Mouse (Mus musculus): ENCODE measurements at regions not wholly inside any gene's neighbourhood (a gene's known extent, or its start where the extent isn't known, plus 50 kb on each side); places are given as distances from the start of the nearest gene placed in this dataset.
A peak's percentile ranks its signal among the peaks of the same experiment; 100 is the strongest.

DNA sequence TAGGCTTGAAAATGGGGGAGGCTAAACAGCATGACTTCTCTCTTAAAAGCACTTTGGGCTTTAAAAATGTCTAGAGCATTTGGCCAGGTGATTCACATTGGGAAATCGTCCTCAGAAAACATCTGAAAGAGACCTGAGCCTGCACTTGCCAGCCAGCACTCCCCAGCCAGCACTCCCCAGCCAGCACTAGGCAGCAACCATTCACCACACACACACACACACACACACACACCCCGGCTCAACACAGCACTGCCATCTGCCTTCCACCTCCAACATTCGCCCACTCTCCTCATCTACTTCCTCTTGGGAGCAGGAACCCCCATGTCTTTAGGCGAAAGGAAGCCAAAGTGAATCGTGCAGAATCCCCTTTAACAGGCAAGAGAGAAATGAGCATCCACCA lies 85.4 kb downstream of the Atp23 start:
- DNase-seq (ENCODE audit: low spot score in 2 of 2) = peak; percentile 41 to 86
- intact Hi-C loops (cut with DNase I) = loop anchor here (1.0 kb wide), 1 partner anchor 30 kb away; no protein-coding TSS in a partner anchor

DNA sequence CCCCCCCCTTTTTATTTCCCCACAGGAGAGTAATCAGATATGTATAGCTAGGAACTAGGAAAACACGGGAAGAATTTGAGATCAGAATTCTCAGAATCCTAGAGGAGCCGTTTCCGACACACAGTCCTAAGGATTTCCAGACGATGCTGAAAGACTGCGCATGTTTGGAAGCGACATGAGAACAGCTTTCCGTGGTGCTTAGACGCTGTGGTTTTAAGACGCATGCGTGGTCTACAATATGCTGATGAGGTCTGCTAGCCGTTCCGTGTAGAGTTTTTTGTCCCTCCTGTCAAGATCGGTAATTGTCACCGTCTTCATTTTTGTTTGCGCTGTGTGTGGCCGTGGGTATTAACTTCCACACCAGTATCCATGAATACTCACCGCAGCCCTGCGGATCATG lies 86.2 kb downstream of the Atp23 start:
- intact Hi-C loops (cut with DNase I) = loop anchor here (1.0 kb wide), 1 partner anchor 30 kb away; no protein-coding TSS in a partner anchor
- DNase-seq (ENCODE audit: low spot score in 2 of 2) = peak in 1 of 2 experiments; percentile 45

DNA sequence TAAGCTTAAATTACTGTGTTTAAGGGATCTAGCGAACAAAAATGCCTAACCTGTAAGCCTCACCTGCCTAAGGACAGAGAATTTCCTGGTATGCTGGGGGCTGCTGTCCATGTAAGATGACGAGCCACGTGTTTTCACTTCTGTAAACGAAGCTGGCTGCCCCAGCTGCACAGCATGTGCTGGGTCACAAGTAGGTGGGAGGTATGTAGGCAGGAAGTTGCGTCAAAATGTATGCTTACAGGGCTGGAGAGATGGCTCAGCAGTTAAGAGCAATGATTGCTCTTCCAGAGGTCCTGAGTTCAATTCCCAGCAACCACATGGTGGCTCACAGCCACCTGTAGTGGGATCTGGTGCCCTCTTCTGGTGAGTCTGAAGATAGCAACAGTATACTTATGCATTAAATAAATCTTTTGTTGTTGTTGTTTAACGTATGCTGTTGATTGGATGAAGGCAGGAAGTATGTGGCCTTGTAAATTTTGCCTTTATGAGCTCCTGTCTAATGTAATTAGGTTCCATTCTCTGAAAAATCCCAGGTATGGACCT lies 88.0 kb downstream of the Atp23 start:
- intact Hi-C loops (cut with DNase I) = no loop called here
- DNase-seq (ENCODE audit: low spot score in 2 of 2) = no peak

DNA sequence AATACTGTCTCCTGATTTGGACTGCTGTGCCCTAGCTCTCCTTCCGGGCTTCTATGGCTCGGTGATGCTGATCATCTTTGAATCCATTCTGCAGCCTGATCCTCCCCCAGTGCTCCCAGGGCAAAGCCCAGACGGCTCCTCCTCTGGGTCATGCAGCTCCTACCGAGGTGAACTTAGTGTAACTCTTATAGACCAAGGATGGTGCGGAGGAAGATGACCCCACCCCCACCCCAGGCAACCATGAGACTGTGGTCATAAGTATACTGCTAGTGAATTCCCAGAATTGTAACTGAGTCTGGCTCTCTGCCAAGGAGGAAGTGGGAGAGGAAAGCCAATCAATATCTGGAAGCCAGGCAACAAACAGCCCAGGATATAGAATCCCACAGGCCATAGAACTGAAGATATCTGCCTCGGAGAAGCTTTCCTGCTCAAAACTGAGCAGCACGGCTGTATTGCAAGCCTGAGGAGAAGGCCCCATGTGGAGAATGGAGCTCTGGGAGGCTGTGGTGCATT lies 88.9 kb downstream of the Atp23 start:
- intact Hi-C loops (cut with DNase I) = no loop called here

GRCm38 (mm10) chr10:126810346-126811095 lies 90.6 kb downstream of the Atp23 start:
- intact Hi-C loops (cut with DNase I) = no loop called here
- no peak for DNase-seq (ENCODE audit: low spot score in 2 of 2)

More for the DNA sequence above, 88.9 kb downstream of the Atp23 start:
- DNase-seq (ENCODE audit: low spot score in 2 of 2) = no peak

DNA sequence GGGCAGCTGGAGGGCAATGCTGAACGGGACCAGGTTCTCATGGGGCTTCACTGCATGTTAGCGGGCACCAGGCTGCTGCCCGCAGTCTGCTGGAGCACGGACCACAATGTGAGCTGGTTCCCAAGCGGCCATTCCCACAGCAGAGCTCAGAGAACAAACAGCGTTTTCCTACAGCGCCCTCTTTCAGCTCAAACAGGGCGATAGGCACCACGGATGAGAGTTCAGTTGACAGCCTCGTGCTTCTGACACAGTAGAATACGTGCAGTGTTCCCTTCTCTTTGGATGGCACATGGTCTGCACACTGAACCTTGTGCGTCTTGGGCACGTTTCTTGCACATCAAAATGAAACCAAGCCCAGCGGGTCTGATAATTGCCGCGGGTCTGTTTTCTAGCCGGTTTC lies 91.6 kb downstream of the Atp23 start:
- peak; percentile 50 to 52 for DNase-seq (ENCODE audit: low spot score in 2 of 2)
- intact Hi-C loops (cut with DNase I) = no loop called here

GRCm38 (mm10) chr10:126806881-126807280 lies 94.3 kb downstream of the Atp23 start:
- DNase-seq (ENCODE audit: low spot score in 2 of 2) = no peak
- intact Hi-C loops (cut with DNase I) = no loop called here

GRCm38 (mm10) chr10:126802732-126803131 lies 98.4 kb downstream of the Atp23 start:
- intact Hi-C loops (cut with DNase I) = no loop called here

GRCm38 (mm10) chr10:126799393-126799792 lies 101.8 kb downstream of the Atp23 start:
- DNase-seq (ENCODE audit: low spot score in 2 of 2) = no peak

More at GRCm38 (mm10) chr10:126802732-126803131, 98.4 kb downstream of the Atp23 start:
- DNase-seq (ENCODE audit: low spot score in 2 of 2) = no peak

DNA sequence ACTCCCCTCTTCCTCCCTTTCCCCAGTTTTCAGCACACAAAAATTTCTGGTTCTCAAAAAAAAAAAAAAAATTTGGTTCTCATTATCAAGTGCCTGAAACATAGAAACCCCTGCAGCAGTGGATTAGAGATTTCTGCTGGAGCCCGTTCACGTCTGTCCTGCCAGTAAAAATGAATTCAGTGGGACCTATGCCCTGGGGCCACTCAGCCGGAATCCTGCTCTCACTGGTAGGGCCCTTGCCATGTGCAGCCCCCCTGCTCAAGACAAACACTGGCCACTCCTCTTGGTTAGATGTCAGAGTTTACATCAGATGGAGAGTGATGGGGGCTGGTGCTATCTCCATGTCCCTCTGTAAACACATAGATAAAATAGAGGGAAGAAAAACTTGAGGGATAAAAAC lies 108.0 kb downstream of the Atp23 start:
- intact Hi-C loops (cut with DNase I) = no loop called here
- no peak for DNase-seq (ENCODE audit: low spot score in 2 of 2)

More at GRCm38 (mm10) chr10:126799393-126799792, 101.8 kb downstream of the Atp23 start:
- intact Hi-C loops (cut with DNase I) = no loop called here

- DNase-seq (ENCODE audit: low spot score in 2 of 2) = no peak
- intact Hi-C loops (cut with DNase I) = no loop called here
Measured at GRCm38 (mm10) chr10:126792371-126792835, 108.8 kb downstream of the Atp23 start.

GRCm38 (mm10) chr10:126788277-126788676 lies 112.9 kb downstream of the Atp23 start:
- intact Hi-C loops (cut with DNase I) = no loop called here
- DNase-seq (ENCODE audit: low spot score in 2 of 2) = no peak

DNA sequence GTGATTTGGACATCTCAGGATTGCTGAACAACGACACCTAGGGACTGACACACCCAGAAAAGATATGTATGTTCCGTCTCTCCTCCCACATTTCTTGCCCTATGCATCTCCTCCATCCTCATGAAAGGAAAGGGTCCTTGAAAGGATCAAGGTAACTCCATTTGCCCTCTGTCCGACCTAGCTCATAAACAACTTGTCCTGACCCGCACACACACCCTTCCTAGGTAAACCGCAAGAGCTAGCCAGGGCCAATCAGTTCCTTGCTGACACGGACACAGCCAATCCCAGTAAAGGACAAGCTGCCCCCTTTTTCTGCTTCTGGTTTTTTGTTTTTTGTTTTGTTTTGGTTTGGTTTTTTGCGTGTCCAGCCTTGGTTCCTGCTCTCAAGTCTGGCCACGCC lies 118.0 kb downstream of the Atp23 start:
- DNase-seq (ENCODE audit: low spot score in 2 of 2) = no peak
- intact Hi-C loops (cut with DNase I) = no loop called here

DNA sequence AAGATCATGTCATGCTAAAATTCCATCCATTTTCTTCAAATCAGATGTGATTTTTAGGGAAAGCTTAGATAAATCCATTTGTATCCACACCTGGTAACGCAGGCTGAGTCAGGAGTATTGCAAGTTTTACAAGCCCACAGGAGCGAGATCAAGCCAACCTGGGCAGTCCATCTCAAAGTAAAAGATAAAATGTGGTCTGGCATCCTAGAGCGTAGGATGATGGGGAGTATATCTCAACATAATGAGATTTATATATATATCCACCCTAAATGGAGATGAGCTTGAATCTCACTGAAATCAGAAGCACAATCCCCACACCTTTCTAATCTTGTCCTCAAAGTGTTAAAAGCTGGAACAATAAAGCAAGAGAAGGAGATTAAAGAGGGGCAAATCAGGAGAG lies 124.6 kb downstream of the Atp23 start:
- intact Hi-C loops (cut with DNase I) = no loop called here
- peak in 1 of 2 experiments; percentile 20 for DNase-seq (ENCODE audit: low spot score in 2 of 2)

DNA sequence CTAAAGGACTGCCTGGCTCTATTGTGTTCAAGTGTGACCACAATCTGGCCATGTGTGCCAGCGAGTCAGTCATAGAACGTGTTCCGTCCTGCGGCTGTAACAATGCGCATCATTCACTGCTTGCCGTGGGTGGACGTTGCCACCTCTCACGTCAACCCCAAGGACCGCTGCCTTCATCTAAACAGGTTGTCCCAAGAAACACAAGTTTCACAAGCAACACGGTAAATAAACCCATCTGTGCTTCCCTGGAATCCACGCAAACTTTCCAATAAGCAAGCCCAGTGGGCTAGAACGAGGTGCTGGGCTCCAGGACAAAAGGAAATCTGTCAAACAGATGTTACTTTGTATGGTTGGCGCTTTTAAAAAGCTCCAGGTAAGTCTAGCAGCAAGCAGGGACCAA lies 125.2 kb downstream of the Atp23 start:
- intact Hi-C loops (cut with DNase I) = no loop called here
- no peak for DNase-seq (ENCODE audit: low spot score in 2 of 2)

- no peak for DNase-seq (ENCODE audit: low spot score in 2 of 2)
Measured at GRCm38 (mm10) chr10:126770446-126771020, 130.6 kb downstream of the Atp23 start.

GRCm38 (mm10) chr10:126765648-126766047 lies 135.5 kb downstream of the Atp23 start:
- intact Hi-C loops (cut with DNase I) = no loop called here
- DNase-seq (ENCODE audit: low spot score in 2 of 2) = no peak

More at GRCm38 (mm10) chr10:126770446-126771020, 130.6 kb downstream of the Atp23 start:
- intact Hi-C loops (cut with DNase I) = no loop called here

DNA sequence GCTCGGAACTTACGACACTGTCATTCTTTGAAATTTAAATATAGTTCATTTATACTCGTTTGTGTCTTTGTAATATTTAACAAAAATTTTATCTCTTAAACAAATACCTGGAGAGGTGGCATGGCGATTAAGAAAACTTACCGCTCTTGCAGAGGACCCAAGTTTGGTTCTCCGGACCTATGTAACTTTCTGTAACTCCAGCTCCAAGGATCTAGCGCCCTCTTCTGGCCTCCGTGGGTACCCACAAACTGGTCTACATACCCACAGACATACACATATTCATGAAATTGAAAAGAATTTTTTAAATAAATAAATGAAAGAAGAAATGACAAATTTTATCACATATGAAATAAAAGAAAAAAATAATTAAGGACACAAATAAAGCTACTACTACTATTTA lies 136.4 kb downstream of the Atp23 start:
- intact Hi-C loops (cut with DNase I) = no loop called here
- no peak for DNase-seq (ENCODE audit: low spot score in 2 of 2)

DNA sequence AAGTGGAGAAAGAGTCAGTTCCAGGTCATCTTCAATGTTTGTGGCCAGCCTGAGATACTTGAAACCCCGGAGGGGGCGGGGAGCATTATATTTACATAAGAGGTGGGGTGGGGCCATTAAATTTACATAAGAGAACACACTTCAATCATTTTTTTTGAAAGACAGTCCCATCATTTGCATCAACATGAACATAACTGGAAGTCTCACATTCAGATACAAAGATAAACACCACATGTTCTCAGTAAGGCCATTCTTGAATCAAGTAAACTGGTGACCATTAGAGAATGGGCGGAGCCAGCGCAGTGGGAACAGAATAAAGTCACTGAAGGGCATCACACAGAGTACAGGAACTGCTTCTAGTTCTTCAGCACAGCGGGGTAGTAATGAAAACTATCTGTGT lies 137.2 kb downstream of the Atp23 start:
- DNase-seq (ENCODE audit: low spot score in 2 of 2) = no peak
- intact Hi-C loops (cut with DNase I) = no loop called here

DNA sequence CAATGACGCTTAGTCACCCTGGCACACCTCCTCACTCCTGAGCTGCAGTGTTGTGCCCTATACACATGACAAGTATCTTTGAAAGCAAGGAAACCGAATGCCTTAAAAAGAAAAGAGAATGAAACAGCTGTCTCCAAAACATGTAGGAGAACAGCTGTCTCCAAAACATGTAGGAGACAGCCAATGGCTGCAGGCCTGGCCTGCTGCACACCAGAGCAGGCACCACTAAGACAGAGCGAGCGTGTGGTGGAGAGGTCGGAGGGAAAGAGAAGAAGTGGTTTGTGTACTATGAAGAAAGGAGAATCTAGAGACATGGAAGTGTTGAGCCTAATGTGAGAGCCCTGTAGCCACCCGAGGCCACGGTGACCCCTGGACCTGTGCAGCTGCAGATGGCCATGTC lies 142.5 kb downstream of the Atp23 start:
- intact Hi-C loops (cut with DNase I) = loop anchor here (10.0 kb wide), 2 partner anchors 224 to 424 kb away; no protein-coding TSS in a partner anchor

More for the DNA sequence above, 142.5 kb downstream of the Atp23 start:
- peak in 1 of 2 experiments; percentile 28 for DNase-seq (ENCODE audit: low spot score in 2 of 2)

Measured in left cerebral cortex, postnatal 25 days (tissue).